Mouse (Mus musculus): Measurements from ENCODE around the gene Gm2a.

GRCm38 (mm10) chr11:55057511-55057910 lies 40.4 kb upstream of the Gm2a start:
- TF ChIP-seq CTCF (IDR thresholded peaks at IDR 0.05; ENCODE audit: control insufficient read depth, insufficient read depth, low read length) (no peak), POLR2A (IDR thresholded peaks at IDR 0.05; ENCODE audit: borderline replicate concordance, control insufficient read depth, low read depth, low read length) (no peak)

Data from bone marrow, adult 2 months (tissue).